Mouse (Mus musculus) limb, embryonic 13.5 days (tissue): ENCODE results near the gene Olfr1417. TPM values are rescaled to one million over a fixed set of nuclear protein-coding genes. Genes with fewer than 3 reads are reported as not detected.
A peak's percentile ranks its signal among the peaks of the same experiment; 100 is the strongest.

Experiments used
- ATAC-seq: fragments of 200-750 bp; cut with Nextera tagmentation; 2 replicates; pipeline ENCODE4 v1.8.0; 2017; ENCODE audit warnings: low read depth, moderate number of reproducible peaks, moderate TSS enrichment; ENCODE audit not compliant: low FRiP score
- H3K27ac ChIP-seq: fragments of 300-500 bp; sonication (generic); 2 replicates; pipeline ENCODE4 v1.5.1; 2015; ENCODE audit warnings: inconsistent platforms, mild to moderate bottlenecking, moderate library complexity
- H3K27me3 ChIP-seq: fragments of 300-500 bp; sonication (generic); 2 replicates; pipeline ENCODE4 v1.6.1; 2015; ENCODE audit warnings: mild to moderate bottlenecking, inconsistent platforms
- H3K36me3 ChIP-seq: fragments of 300-500 bp; sonication (generic); 2 replicates; pipeline ENCODE4 v1.6.1; 2015; ENCODE audit warnings: inconsistent platforms, mild to moderate bottlenecking, moderate library complexity
- H3K4me1 ChIP-seq: fragments of 300-500 bp; sonication (generic); 2 replicates; pipeline ENCODE4 v1.6.1; 2015; ENCODE audit warnings: inconsistent platforms
- H3K4me2 ChIP-seq: fragments of 300-500 bp; sonication (generic); replicated peaks from 2 replicates; pipeline ENCODE4 v1.6.1; 2015; ENCODE audit warnings: inconsistent platforms, mild to moderate bottlenecking, moderate library complexity
- H3K4me3 ChIP-seq: fragments of 300-500 bp; sonication (generic); 2 replicates; pipeline ENCODE4 v1.5.1; 2015; ENCODE audit warnings: moderate library complexity, mild to moderate bottlenecking, inconsistent platforms
- H3K9ac ChIP-seq: fragments of 300-500 bp; sonication (generic); 2 replicates; pipeline ENCODE4 v1.6.1; 2015; ENCODE audit warnings: mild to moderate bottlenecking, inconsistent platforms
- H3K9me3 ChIP-seq: fragments of 300-500 bp; sonication (generic); 2 replicates; pipeline ENCODE4 v1.6.1; 2016; ENCODE audit warnings: inconsistent platforms
- WGBS: fragments of 180-500 bp; shearing (Covaris S2); methylation state at CpG from one replicate; pipeline ENCODE4 v1.1.7; 2015; 5-methylcytosine and 5-hydroxymethylcytosine counted together
- polyA plus RNA-seq: library from polyadenylated mRNA; unstranded; fragments of >200 nt; fragmentation: Nextera tagmentation; extraction: Ambion mirVana; gene quantifications from 2 replicates; pipeline ENCODE4 v1.2.1, GENCODE M21; 2015

Gene Olfr1417
- polyA plus RNA-seq, 1 experiment from 2014 or later: not detected

- Histone ChIP-seq H3K4me2 (peak within 1 kb of the TSS; percentile 96), H3K4me3 (peak within 1 kb of the TSS; percentile 66), H3K27ac (no peak within 1 kb of the TSS), H3K9ac (peak within 1 kb of the TSS; percentile 76), H3K9me3 (no peaks in the 10 kb centered on the region), H3K36me3 (no peaks in the 10 kb centered on the region), H3K27me3 (peaks cover 63% of the 10 kb centered on the region), H3K4me1 (peaks cover 5% of the 10 kb centered on the region)
- under 1% methylated on average over 20 of the region's 20 CpGs for WGBS
- ATAC-seq: no peak
Observed at GRCm38 (mm10) chr19:11819143-11819700, 19.8 kb downstream of the Olfr1417 start, which contains the start of gene Stx3. Gene Stx3, minus strand, starts transcription at chr19:11819403.

GRCm38 (mm10) chr19:11818199-11819142 is 20.5 kb downstream of the Olfr1417 start:
- Histone ChIP-seq H3K4me2 (peak overlapping the region; percentile 96), H3K4me3 (peak overlapping the region; percentile 66), H3K27ac (no peak overlapping the region), H3K9ac (peak overlapping the region; percentile 76), H3K9me3 (no peaks in the 10 kb centered on the region), H3K36me3 (no peaks in the 10 kb centered on the region), H3K4me1 (peaks cover 5% of the 10 kb centered on the region), H3K27me3 (peaks cover 63% of the 10 kb centered on the region)
- under 1% methylated on average over 61 of the region's 83 CpGs for WGBS
- ATAC-seq: peak; percentile 79

GRCm38 (mm10) chr19:11817586-11817985 is 21.4 kb downstream of the Olfr1417 start:
- no peaks in the 10 kb centered on the region for H3K36me3 ChIP-seq

GRCm38 (mm10) chr19:11816706-11817105 is 22.3 kb downstream of the Olfr1417 start:
- Histone ChIP-seq H3K4me3 (no peak overlapping the region), H3K9me3 (no peaks in the 10 kb centered on the region), H3K9ac (no peak overlapping the region), H3K4me2 (no peak overlapping the region), H3K4me1 (peaks cover 5% of the 10 kb centered on the region), H3K27ac (no peak overlapping the region), H3K27me3 (peaks cover 63% of the 10 kb centered on the region), H3K36me3 (no peaks in the 10 kb centered on the region)
- 14% methylated on average over 6 of the region's 6 CpGs for WGBS
- no peak for ATAC-seq

More at GRCm38 (mm10) chr19:11817586-11817985, 21.4 kb downstream of the Olfr1417 start:
- no peaks in the 10 kb centered on the region for H3K9me3 ChIP-seq
- H3K4me1 ChIP-seq: peaks cover 5% of the 10 kb centered on the region
- H3K9ac ChIP-seq: no peak overlapping the region
- peak overlapping the region; percentile 66 for H3K4me3 ChIP-seq
- H3K27ac ChIP-seq: no peak overlapping the region
- ATAC-seq: no peak
- WGBS: 8% methylated on average over 5 of the region's 5 CpGs
- peaks cover 63% of the 10 kb centered on the region for H3K27me3 ChIP-seq
- peak overlapping the region; percentile 96 for H3K4me2 ChIP-seq

GRCm38 (mm10) chr19:11814742-11815333 is 24.2 kb downstream of the Olfr1417 start:
- no peak overlapping the region for H3K27ac ChIP-seq
- peaks cover 53% of the 10 kb centered on the region for H3K27me3 ChIP-seq
- no peak overlapping the region for H3K4me3 ChIP-seq
- no peak overlapping the region for H3K9ac ChIP-seq
- H3K9me3 ChIP-seq: no peaks in the 10 kb centered on the region
- WGBS: 83% methylated on average over 6 of the region's 6 CpGs
- no peak for ATAC-seq
- peaks cover 5% of the 10 kb centered on the region for H3K4me1 ChIP-seq
- no peaks in the 10 kb centered on the region for H3K36me3 ChIP-seq
- no peak overlapping the region for H3K4me2 ChIP-seq

GRCm38 (mm10) chr19:11813649-11814048 is 25.4 kb downstream of the Olfr1417 start:
- Histone ChIP-seq H3K27ac (no peak overlapping the region), H3K4me1 (no peaks in the 10 kb centered on the region), H3K36me3 (no peaks in the 10 kb centered on the region), H3K9ac (no peak overlapping the region), H3K27me3 (peaks cover 41% of the 10 kb centered on the region), H3K9me3 (no peaks in the 10 kb centered on the region), H3K4me3 (no peak overlapping the region), H3K4me2 (no peak overlapping the region)
- no peak for ATAC-seq
- WGBS: 19% methylated on average over 8 of the region's 8 CpGs

GRCm38 (mm10) chr19:11813136-11813535 is 25.9 kb downstream of the Olfr1417 start:
- Histone ChIP-seq H3K36me3 (no peaks in the 10 kb centered on the region), H3K9me3 (no peaks in the 10 kb centered on the region), H3K4me1 (no peaks in the 10 kb centered on the region), H3K27me3 (peaks cover 36% of the 10 kb centered on the region), H3K4me2 (no peak overlapping the region), H3K27ac (no peak overlapping the region), H3K9ac (no peak overlapping the region), H3K4me3 (no peak overlapping the region)
- 85% methylated on average over 4 of the region's 4 CpGs for WGBS
- ATAC-seq: no peak

GRCm38 (mm10) chr19:11811688-11812365 is 27.2 kb downstream of the Olfr1417 start:
- H3K4me2 ChIP-seq: no peak overlapping the region
- no peak overlapping the region for H3K4me3 ChIP-seq
- H3K9ac ChIP-seq: no peak overlapping the region
- 67% methylated on average over 5 of the region's 5 CpGs for WGBS
- H3K27me3 ChIP-seq: peaks cover 23% of the 10 kb centered on the region
- H3K9me3 ChIP-seq: no peaks in the 10 kb centered on the region
- H3K4me1 ChIP-seq: no peaks in the 10 kb centered on the region
- ATAC-seq: no peak
- no peak overlapping the region for H3K27ac ChIP-seq
- H3K36me3 ChIP-seq: no peaks in the 10 kb centered on the region

- ATAC-seq: no peak
- no peak overlapping the region for H3K27ac ChIP-seq
- H3K27me3 ChIP-seq: peaks cover 13% of the 10 kb centered on the region
- H3K4me3 ChIP-seq: no peak overlapping the region
- H3K9me3 ChIP-seq: no peaks in the 10 kb centered on the region
- no peak overlapping the region for H3K9ac ChIP-seq
- H3K4me1 ChIP-seq: no peaks in the 10 kb centered on the region
- H3K36me3 ChIP-seq: no peaks in the 10 kb centered on the region
- 67% methylated on average over 1 of the region's 1 CpGs for WGBS
- no peak overlapping the region for H3K4me2 ChIP-seq
Observed at GRCm38 (mm10) chr19:11810856-11811255, 28.2 kb downstream of the Olfr1417 start.

GRCm38 (mm10) chr19:11810003-11810758 is 28.8 kb downstream of the Olfr1417 start:
- H3K4me1 ChIP-seq: no peaks in the 10 kb centered on the region

GRCm38 (mm10) chr19:11808452-11808851 is 30.6 kb downstream of the Olfr1417 start:
- no peak overlapping the region for H3K27ac ChIP-seq
- H3K4me2 ChIP-seq: no peak overlapping the region
- 86% methylated on average over 2 of the region's 2 CpGs for WGBS
- H3K4me1 ChIP-seq: no peaks in the 10 kb centered on the region
- no peak overlapping the region for H3K9ac ChIP-seq
- no peak for ATAC-seq
- H3K4me3 ChIP-seq: no peak overlapping the region
- H3K9me3 ChIP-seq: no peaks in the 10 kb centered on the region
- H3K27me3 ChIP-seq: no peaks in the 10 kb centered on the region
- H3K36me3 ChIP-seq: no peaks in the 10 kb centered on the region

More at GRCm38 (mm10) chr19:11810003-11810758, 28.8 kb downstream of the Olfr1417 start:
- Histone ChIP-seq H3K27me3 (peaks cover 7% of the 10 kb centered on the region), H3K9ac (no peak overlapping the region), H3K9me3 (no peaks in the 10 kb centered on the region), H3K4me2 (no peak overlapping the region), H3K4me3 (no peak overlapping the region), H3K27ac (no peak overlapping the region), H3K36me3 (no peaks in the 10 kb centered on the region)
- no peak for ATAC-seq
- 74% methylated on average over 5 of the region's 5 CpGs for WGBS
